Mouse (Mus musculus) hindbrain, embryonic 15.5 days (tissue): ENCODE data around the gene Hdac4. TPM values are rescaled to one million over a fixed set of nuclear protein-coding genes. Genes with fewer than 3 reads are reported as not detected.

Experiments used
- ATAC-seq: fragments of 200-750 bp; cut with Nextera tagmentation; 2 replicates; pipeline ENCODE4 v1.8.0; 2017; ENCODE audit warnings: low read depth, moderate number of reproducible peaks, moderate TSS enrichment; ENCODE audit not compliant: low FRiP score
- H3K27ac ChIP-seq: fragments of 300-500 bp; sonication (generic); replicated peaks from 2 replicates; pipeline ENCODE4 v1.5.1; 2015; ENCODE audit warnings: mild to moderate bottlenecking, inconsistent platforms
- H3K27me3 ChIP-seq: fragments of 300-500 bp; sonication (generic); 2 replicates; pipeline ENCODE4 v1.6.1; 2015; ENCODE audit warnings: control low read depth, inconsistent platforms
- H3K36me3 ChIP-seq: fragments of 300-500 bp; sonication (generic); 2 replicates; pipeline ENCODE4 v1.6.1; 2015; ENCODE audit warnings: control low read depth, inconsistent platforms
- H3K4me1 ChIP-seq: fragments of 300-500 bp; sonication (generic); replicated peaks from 2 replicates; pipeline ENCODE4 v1.6.1; 2015; ENCODE audit warnings: control low read depth, inconsistent platforms
- H3K4me2 ChIP-seq: fragments of 300-500 bp; sonication (generic); 2 replicates; pipeline ENCODE4 v1.6.1; 2015; ENCODE audit warnings: moderate library complexity, mild to moderate bottlenecking, inconsistent platforms
- H3K4me3 ChIP-seq: fragments of 300-500 bp; sonication (generic); 2 replicates; pipeline ENCODE4 v1.5.1; 2015; ENCODE audit warnings: mild to moderate bottlenecking, inconsistent platforms
- H3K9ac ChIP-seq: fragments of 300-500 bp; sonication (generic); 2 replicates; pipeline ENCODE4 v1.6.1; 2015; ENCODE audit warnings: inconsistent platforms
- H3K9me3 ChIP-seq: fragments of 300-500 bp; sonication (generic); 2 replicates; pipeline ENCODE4 v1.6.1; 2016; ENCODE audit warnings: control low read depth, inconsistent platforms
- WGBS: fragments of 180-500 bp; shearing (Covaris S2); methylation state at CpG from one replicate; pipeline ENCODE4 v1.1.7; 2015; 5-methylcytosine and 5-hydroxymethylcytosine counted together
- polyA plus RNA-seq: library from polyadenylated mRNA; unstranded; fragments of >200 nt; fragmentation: Nextera tagmentation; extraction: Ambion mirVana; gene quantifications from 2 replicates; pipeline ENCODE4 v1.2.1, GENCODE M21; 2015

The Hdac4 gene
- polyA plus RNA-seq, 1 experiment from 2014 or later: 32.4 TPM

GRCm38 (mm10) chr1:92086277-92086813, 109.2 kb downstream of the Hdac4 start:
- H3K4me3 ChIP-seq: no peak overlapping the region
- no peak overlapping the region; the same call in 1 of the 2 replicates for H3K27ac ChIP-seq
- no peak for ATAC-seq
- H3K4me1 ChIP-seq: peaks cover 28% of the 10 kb centered on the region
- no peak overlapping the region for H3K4me2 ChIP-seq
- H3K9me3 ChIP-seq: no peaks in the 10 kb centered on the region
- H3K9ac ChIP-seq: no peak overlapping the region
- WGBS: 39% methylated on average over 1 of the region's 1 CpGs
- no peaks in the 10 kb centered on the region for H3K36me3 ChIP-seq
- no peaks in the 10 kb centered on the region for H3K27me3 ChIP-seq

- Histone ChIP-seq H3K4me1 (peaks cover 24% of the 10 kb centered on the region), H3K4me3 (no peak overlapping the region), H3K36me3 (no peaks in the 10 kb centered on the region), H3K9ac (no peak overlapping the region), H3K9me3 (no peaks in the 10 kb centered on the region), H3K4me2 (no peak overlapping the region), H3K27me3 (no peaks in the 10 kb centered on the region), H3K27ac (no peak overlapping the region)
- WGBS: 96% methylated on average over 2 of the region's 2 CpGs
- ATAC-seq: no peak
Observed at GRCm38 (mm10) chr1:92084738-92085137, 110.8 kb downstream of the Hdac4 start.

DNA sequence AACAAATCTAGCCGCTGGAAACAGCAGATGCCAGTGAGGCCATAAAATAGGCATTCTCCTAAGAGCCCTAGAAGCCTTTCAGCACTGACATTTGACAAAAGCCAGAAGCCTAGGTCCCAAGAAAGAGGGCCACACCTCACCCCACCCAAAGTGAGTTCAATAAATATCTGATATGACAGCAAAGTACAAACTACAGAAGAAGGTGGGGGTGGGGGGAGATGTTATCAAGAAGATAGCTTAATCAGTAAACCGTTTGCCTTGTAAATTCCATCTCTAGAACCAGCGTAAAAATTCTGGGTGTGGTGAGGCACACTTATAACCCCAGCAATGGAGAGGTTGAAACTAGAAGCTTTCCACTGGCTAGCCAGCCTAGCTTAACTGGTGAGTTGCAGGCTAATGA, 111.5 kb downstream of the Hdac4 start:
- Histone ChIP-seq H3K27ac (no peak overlapping the region), H3K9ac (no peak overlapping the region), H3K9me3 (no peaks in the 10 kb centered on the region), H3K27me3 (no peaks in the 10 kb centered on the region), H3K36me3 (no peaks in the 10 kb centered on the region), H3K4me2 (no peak overlapping the region), H3K4me3 (no peak overlapping the region), H3K4me1 (peaks cover 24% of the 10 kb centered on the region)
- WGBS: 75% methylated on average over 3 of the region's 3 CpGs
- ATAC-seq: no peak

DNA sequence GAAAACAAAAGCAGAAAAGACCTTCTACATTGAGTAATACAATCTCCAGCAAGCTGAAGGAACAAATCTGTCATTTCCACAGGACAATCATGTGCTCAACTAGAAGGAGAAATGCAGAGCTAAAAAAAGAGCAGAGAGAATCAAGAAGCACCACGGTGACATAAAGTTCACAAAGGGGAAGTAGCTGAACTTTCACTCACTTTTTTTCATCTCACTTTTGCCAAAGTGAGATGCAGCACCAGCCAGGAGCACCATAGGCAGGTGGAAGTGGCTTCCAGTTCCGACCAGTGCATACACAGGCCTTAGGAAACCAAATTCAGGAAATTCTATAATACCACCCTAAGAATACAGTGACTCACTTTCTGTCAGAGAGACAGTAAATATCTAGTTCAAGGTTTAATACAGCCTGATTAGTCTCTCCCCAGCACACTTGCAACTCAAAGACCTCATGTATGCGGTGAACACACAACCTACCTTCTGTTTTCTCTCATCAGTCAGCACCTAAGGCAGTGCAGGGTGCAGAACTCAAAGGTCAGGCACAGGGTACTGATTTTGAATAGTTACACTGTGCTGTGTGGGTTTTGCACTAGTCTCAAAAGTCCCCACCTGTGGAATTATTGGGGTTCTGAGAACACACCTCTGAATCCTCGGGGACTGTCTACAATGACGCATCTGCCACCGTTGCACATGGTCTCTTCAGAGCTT, 112.5 kb downstream of the Hdac4 start:
- Histone ChIP-seq H3K4me3 (no peak overlapping the region), H3K27me3 (no peaks in the 10 kb centered on the region), H3K4me1 (peaks cover 24% of the 10 kb centered on the region), H3K4me2 (no peak overlapping the region), H3K36me3 (no peaks in the 10 kb centered on the region), H3K9ac (no peak overlapping the region), H3K9me3 (no peaks in the 10 kb centered on the region), H3K27ac (no peak overlapping the region)
- 78% methylated on average over 6 of the region's 6 CpGs for WGBS
- no peak for ATAC-seq

- no peak for ATAC-seq
- no peak overlapping the region for H3K27ac ChIP-seq
- H3K9me3 ChIP-seq: no peaks in the 10 kb centered on the region
- 93% methylated on average over 10 of the region's 10 CpGs for WGBS
- no peak overlapping the region for H3K4me3 ChIP-seq
- H3K4me2 ChIP-seq: no peak overlapping the region
- H3K4me1 ChIP-seq: peaks cover 24% of the 10 kb centered on the region
- H3K9ac ChIP-seq: no peak overlapping the region
- H3K36me3 ChIP-seq: no peaks in the 10 kb centered on the region
- no peaks in the 10 kb centered on the region for H3K27me3 ChIP-seq
Observed at GRCm38 (mm10) chr1:92082156-92082836, 113.2 kb downstream of the Hdac4 start.

DNA sequence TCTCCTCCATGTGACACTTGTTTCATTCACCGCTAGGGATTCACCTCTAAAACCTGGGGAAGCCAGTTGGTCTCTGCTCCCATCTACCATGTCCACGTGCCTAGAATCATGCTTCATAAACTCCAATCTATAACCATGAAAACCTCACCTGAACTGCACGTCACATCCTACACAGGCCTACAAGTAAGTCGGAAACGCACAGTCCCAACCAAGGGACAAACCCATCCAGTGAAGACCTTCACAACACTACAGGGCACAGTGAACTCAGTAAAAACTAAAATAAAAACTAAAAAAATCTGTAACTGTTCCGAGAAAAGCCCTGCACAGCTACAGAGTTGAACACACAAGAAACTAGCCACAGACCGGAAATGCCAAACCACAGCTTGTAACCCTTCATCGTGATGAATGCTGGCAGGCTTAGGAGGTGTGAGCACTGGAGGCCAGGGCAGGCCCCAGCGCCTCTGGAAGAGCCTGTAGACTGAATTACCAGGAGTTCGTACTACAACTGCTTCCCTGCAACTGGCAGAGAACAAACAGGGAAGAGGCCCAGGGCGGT, 115.4 kb downstream of the Hdac4 start:
- H3K27ac ChIP-seq: no peak overlapping the region
- no peaks in the 10 kb centered on the region for H3K36me3 ChIP-seq
- H3K9me3 ChIP-seq: no peaks in the 10 kb centered on the region
- H3K9ac ChIP-seq: no peak overlapping the region
- no peak for ATAC-seq
- no peak overlapping the region for H3K4me2 ChIP-seq
- no peaks in the 10 kb centered on the region for H3K27me3 ChIP-seq
- H3K4me1 ChIP-seq: peaks cover 21% of the 10 kb centered on the region
- 91% methylated on average over 11 of the region's 11 CpGs for WGBS
- H3K4me3 ChIP-seq: no peak overlapping the region

- Histone ChIP-seq H3K4me2 (no peak overlapping the region), H3K9me3 (no peaks in the 10 kb centered on the region), H3K9ac (no peak overlapping the region), H3K27ac (no peak overlapping the region), H3K4me1 (peaks cover 12% of the 10 kb centered on the region; the same call in 1 of the 2 replicates), H3K27me3 (no peaks in the 10 kb centered on the region), H3K36me3 (no peaks in the 10 kb centered on the region), H3K4me3 (no peak overlapping the region)
- WGBS: 71% methylated on average over 6 of the region's 6 CpGs
- no peak for ATAC-seq
Observed at GRCm38 (mm10) chr1:92075312-92075711, 120.2 kb downstream of the Hdac4 start.

- Histone ChIP-seq H3K4me2 (no peak overlapping the region), H3K36me3 (no peaks in the 10 kb centered on the region), H3K4me1 (peaks cover 18% of the 10 kb centered on the region; the same call in 1 of the 2 replicates), H3K9ac (no peak overlapping the region), H3K27me3 (no peaks in the 10 kb centered on the region), H3K4me3 (no peak overlapping the region), H3K9me3 (no peaks in the 10 kb centered on the region), H3K27ac (no peak overlapping the region)
- 92% methylated on average over 3 of the region's 3 CpGs for WGBS
- no peak for ATAC-seq
Observed at GRCm38 (mm10) chr1:92074655-92075054, 120.8 kb downstream of the Hdac4 start.

- Histone ChIP-seq H3K27ac (peak overlapping the region; percentile 17; the same call in 1 of the 2 replicates), H3K4me1 (peaks cover 10% of the 10 kb centered on the region; the same call in 1 of the 2 replicates), H3K9me3 (no peaks in the 10 kb centered on the region), H3K4me3 (no peak overlapping the region), H3K27me3 (no peaks in the 10 kb centered on the region), H3K4me2 (no peak overlapping the region), H3K36me3 (no peaks in the 10 kb centered on the region), H3K9ac (no peak overlapping the region)
- peak; percentile 36; the same call in 1 of the 2 replicates for ATAC-seq
- 12% methylated on average over 2 of the region's 2 CpGs for WGBS
Observed at GRCm38 (mm10) chr1:92069932-92070677, 125.4 kb downstream of the Hdac4 start.

GRCm38 (mm10) chr1:92069464-92069863, 126.0 kb downstream of the Hdac4 start:
- WGBS: 91% methylated on average over 7 of the region's 7 CpGs
- no peak overlapping the region for H3K27ac ChIP-seq
- no peaks in the 10 kb centered on the region for H3K9me3 ChIP-seq

DNA sequence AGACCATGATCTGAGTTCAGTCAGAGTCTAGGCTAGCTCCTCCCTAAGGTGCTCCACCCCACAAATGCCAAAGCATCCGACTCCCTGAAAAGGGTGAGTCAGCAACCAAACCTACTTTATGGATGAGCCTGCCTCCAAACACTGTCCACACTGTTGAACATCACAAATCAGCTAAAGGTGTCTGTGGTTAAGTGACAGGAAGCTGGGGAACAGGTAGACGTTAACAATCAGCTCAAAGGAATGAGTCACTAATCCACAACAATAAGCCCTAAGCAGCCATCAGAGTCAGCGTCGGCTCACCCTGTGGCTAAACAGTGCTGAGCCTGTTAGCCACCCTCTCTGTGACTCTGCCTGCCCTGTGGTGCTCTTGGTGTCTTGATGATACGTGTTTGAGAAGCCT, 131.2 kb downstream of the Hdac4 start:
- ATAC-seq: no peak
- no peaks in the 10 kb centered on the region for H3K9me3 ChIP-seq
- no peaks in the 10 kb centered on the region for H3K36me3 ChIP-seq
- no peak overlapping the region for H3K4me2 ChIP-seq
- H3K4me3 ChIP-seq: no peak overlapping the region
- H3K4me1 ChIP-seq: peaks cover 34% of the 10 kb centered on the region
- no peak overlapping the region for H3K27ac ChIP-seq
- H3K9ac ChIP-seq: no peak overlapping the region
- no peaks in the 10 kb centered on the region for H3K27me3 ChIP-seq
- WGBS: 84% methylated on average over 5 of the region's 5 CpGs

More at GRCm38 (mm10) chr1:92069464-92069863, 126.0 kb downstream of the Hdac4 start:
- no peaks in the 10 kb centered on the region for H3K27me3 ChIP-seq
- no peak overlapping the region for H3K9ac ChIP-seq
- H3K36me3 ChIP-seq: no peaks in the 10 kb centered on the region
- H3K4me3 ChIP-seq: no peak overlapping the region
- H3K4me2 ChIP-seq: no peak overlapping the region
- no peak for ATAC-seq
- H3K4me1 ChIP-seq: peaks cover 8% of the 10 kb centered on the region; the same call in 1 of the 2 replicates
